Mouse (Mus musculus) neural tube, embryonic 13.5 days (tissue): ENCODE results near the gene Lsp1. TPM values are rescaled to one million over a fixed set of nuclear protein-coding genes. Genes with fewer than 3 reads are reported as not detected.

Experiments
- ATAC-seq: fragments of 200-750 bp; cut with Nextera tagmentation; 2 replicates; pipeline ENCODE4 v1.8.0; 2017; ENCODE audit warnings: low read depth, mild to moderate bottlenecking, moderate TSS enrichment, moderate library complexity
- H3K27ac ChIP-seq: fragments of 300-500 bp; sonication (generic); replicated peaks from 2 replicates; pipeline ENCODE4 v1.5.1; 2015; ENCODE audit warnings: moderate library complexity, mild to moderate bottlenecking, inconsistent platforms
- H3K27me3 ChIP-seq: fragments of 300-500 bp; sonication (generic); 2 replicates; pipeline ENCODE4 v1.6.1; 2015; ENCODE audit warnings: mild to moderate bottlenecking, inconsistent platforms
- H3K36me3 ChIP-seq: fragments of 300-500 bp; sonication (generic); 2 replicates; pipeline ENCODE4 v1.6.1; 2015; ENCODE audit warnings: mild to moderate bottlenecking, inconsistent platforms
- H3K4me1 ChIP-seq: fragments of 300-500 bp; sonication (generic); replicated peaks from 2 replicates; pipeline ENCODE4 v1.6.1; 2015; ENCODE audit warnings: inconsistent platforms
- H3K4me2 ChIP-seq: fragments of 300-500 bp; sonication (generic); 2 replicates; pipeline ENCODE4 v1.6.1; 2015; ENCODE audit warnings: inconsistent platforms, mild to moderate bottlenecking, moderate library complexity
- H3K4me3 ChIP-seq: fragments of 300-500 bp; sonication (generic); 2 replicates; pipeline ENCODE4 v1.5.1; 2015; ENCODE audit warnings: mild to moderate bottlenecking, inconsistent platforms
- H3K9ac ChIP-seq: fragments of 300-500 bp; sonication (generic); 2 replicates; pipeline ENCODE4 v1.6.1; 2015; ENCODE audit warnings: moderate library complexity, mild to moderate bottlenecking, inconsistent platforms
- H3K9me3 ChIP-seq: fragments of 300-500 bp; sonication (generic); 2 replicates; pipeline ENCODE4 v1.6.1; 2016; ENCODE audit warnings: inconsistent platforms
- WGBS: fragments of 180-500 bp; shearing (Covaris S2); methylation state at CpG from one replicate; pipeline ENCODE4 v1.1.7; 2015; 5-methylcytosine and 5-hydroxymethylcytosine counted together
- polyA plus RNA-seq: library from polyadenylated mRNA; unstranded; fragments of >200 nt; fragmentation: Nextera tagmentation; extraction: Ambion mirVana; gene quantifications from 2 replicates; pipeline ENCODE4 v1.2.1, GENCODE M21; 2015

Gene Lsp1
- polyA plus RNA-seq, 1 experiment from 2014 or later, result 9.3 TPM

GRCm38 (mm10) chr7:142479307-142479706, 18.7 kb downstream of the Lsp1 start:
- peaks cover 39% of the 10 kb centered on the region for H3K4me1 ChIP-seq
- H3K36me3 ChIP-seq, result no peaks in the 10 kb centered on the region
- H3K27me3 ChIP-seq, result no peaks in the 10 kb centered on the region
- no peak overlapping the region for H3K27ac ChIP-seq
- no peak overlapping the region for H3K9ac ChIP-seq
- H3K9me3 ChIP-seq, result no peaks in the 10 kb centered on the region
- H3K4me2 ChIP-seq, result no peak overlapping the region
- no peak for ATAC-seq
- H3K4me3 ChIP-seq, result no peak overlapping the region

GRCm38 (mm10) chr7:142479886-142480285, 19.3 kb downstream of the Lsp1 start:
- WGBS, result 89% methylated on average over 3 of the region's 3 CpGs
- Histone ChIP-seq H3K9me3 (no peaks in the 10 kb centered on the region), H3K9ac (no peak overlapping the region), H3K4me2 (no peak overlapping the region), H3K27me3 (no peaks in the 10 kb centered on the region), H3K4me1 (peaks cover 33% of the 10 kb centered on the region), H3K36me3 (no peaks in the 10 kb centered on the region), H3K27ac (no peak overlapping the region), H3K4me3 (no peak overlapping the region)
- no peak for ATAC-seq

- ATAC-seq, result no peak
- Histone ChIP-seq H3K9ac (0 out of 2 replicates have a peak overlapping the region, but pooled peaks have one; percentile 71), H3K27ac (peak overlapping the region; percentile 87), H3K27me3 (no peaks in the 10 kb centered on the region), H3K4me3 (no peak overlapping the region), H3K36me3 (no peaks in the 10 kb centered on the region), H3K4me2 (no peak overlapping the region), H3K4me1 (peaks cover 29% of the 10 kb centered on the region), H3K9me3 (no peaks in the 10 kb centered on the region)
- 99% methylated on average over 3 of the region's 3 CpGs for WGBS
Observed at GRCm38 (mm10) chr7:142480661-142481060, 20.1 kb downstream of the Lsp1 start.

- ATAC-seq, result no peak; the same call in 1 of the 2 replicates
- Histone ChIP-seq H3K36me3 (no peaks in the 10 kb centered on the region), H3K27me3 (no peaks in the 10 kb centered on the region), H3K4me1 (peaks cover 29% of the 10 kb centered on the region), H3K4me3 (peak overlapping the region; percentile 27; the same call in 1 of the 2 replicates), H3K27ac (peak overlapping the region; percentile 87), H3K9ac (peak overlapping the region; percentile 71), H3K4me2 (peak overlapping the region; percentile 62), H3K9me3 (no peaks in the 10 kb centered on the region)
- WGBS, result 6% methylated on average over 5 of the region's 5 CpGs
Observed at GRCm38 (mm10) chr7:142481186-142481567, 20.6 kb downstream of the Lsp1 start.

- peak; percentile 62 for ATAC-seq
- H3K9me3 ChIP-seq, result no peaks in the 10 kb centered on the region
- peak overlapping the region; percentile 71 for H3K9ac ChIP-seq
- H3K4me2 ChIP-seq, result peak overlapping the region; percentile 62
- 2% methylated on average over 22 of the region's 22 CpGs for WGBS
- peaks cover 33% of the 10 kb centered on the region for H3K4me1 ChIP-seq
- H3K27ac ChIP-seq, result peak overlapping the region; percentile 87
- peak overlapping the region; percentile 27 for H3K4me3 ChIP-seq
- peaks cover under 1% of the 10 kb centered on the region; the same call in 1 of the 2 replicates for H3K27me3 ChIP-seq
- H3K36me3 ChIP-seq, result no peaks in the 10 kb centered on the region
Observed at GRCm38 (mm10) chr7:142481568-142482255, 21.1 kb downstream of the Lsp1 start.

- H3K9ac ChIP-seq, result peak overlapping the region; percentile 71; the same call in 1 of the 2 replicates
- H3K4me1 ChIP-seq, result peaks cover 38% of the 10 kb centered on the region
- ATAC-seq, result peak; percentile 36
- H3K36me3 ChIP-seq, result no peaks in the 10 kb centered on the region
- H3K9me3 ChIP-seq, result no peaks in the 10 kb centered on the region
- H3K27me3 ChIP-seq, result peaks cover 3% of the 10 kb centered on the region; the same call in 1 of the 2 replicates
- no peak overlapping the region for H3K4me3 ChIP-seq
- 19% methylated on average over 6 of the region's 6 CpGs for WGBS
- H3K4me2 ChIP-seq, result peak overlapping the region; percentile 62
- peak overlapping the region; percentile 87 for H3K27ac ChIP-seq
Observed at GRCm38 (mm10) chr7:142482256-142482609, 21.6 kb downstream of the Lsp1 start.

GRCm38 (mm10) chr7:142483136-142483535, 22.5 kb downstream of the Lsp1 start:
- Histone ChIP-seq H3K27me3 (peaks cover 3% of the 10 kb centered on the region; the same call in 1 of the 2 replicates), H3K9ac (no peak overlapping the region), H3K36me3 (no peaks in the 10 kb centered on the region), H3K9me3 (no peaks in the 10 kb centered on the region), H3K4me3 (no peak overlapping the region), H3K27ac (peak overlapping the region; percentile 87), H3K4me1 (peaks cover 47% of the 10 kb centered on the region), H3K4me2 (no peak overlapping the region)
- WGBS, result 57% methylated on average over 11 of the region's 11 CpGs
- ATAC-seq, result no peak

- Histone ChIP-seq H3K4me1 (peaks cover 47% of the 10 kb centered on the region), H3K27me3 (peaks cover 3% of the 10 kb centered on the region; the same call in 1 of the 2 replicates), H3K4me2 (no peak overlapping the region), H3K36me3 (no peaks in the 10 kb centered on the region), H3K9ac (no peak overlapping the region), H3K27ac (no peak overlapping the region), H3K4me3 (no peak overlapping the region), H3K9me3 (no peaks in the 10 kb centered on the region)
- 77% methylated on average over 12 of the region's 12 CpGs for WGBS
- ATAC-seq, result no peak
Observed at GRCm38 (mm10) chr7:142484780-142485179, 24.2 kb downstream of the Lsp1 start.

GRCm38 (mm10) chr7:142486751-142487162, 26.1 kb downstream of the Lsp1 start:
- no peak overlapping the region for H3K4me2 ChIP-seq
- peaks cover 3% of the 10 kb centered on the region; the same call in 1 of the 2 replicates for H3K27me3 ChIP-seq
- H3K9me3 ChIP-seq, result no peaks in the 10 kb centered on the region
- no peak for ATAC-seq
- WGBS, result 53% methylated on average over 8 of the region's 8 CpGs
- H3K9ac ChIP-seq, result peak overlapping the region; percentile 34; the same call in 1 of the 2 replicates
- H3K36me3 ChIP-seq, result no peaks in the 10 kb centered on the region
- H3K27ac ChIP-seq, result peak overlapping the region; percentile 78
- peaks cover 38% of the 10 kb centered on the region for H3K4me1 ChIP-seq
- H3K4me3 ChIP-seq, result no peak overlapping the region

- no peaks in the 10 kb centered on the region for H3K36me3 ChIP-seq
- 11% methylated on average over 9 of the region's 9 CpGs for WGBS
- peaks cover 31% of the 10 kb centered on the region for H3K4me1 ChIP-seq
- peak overlapping the region; percentile 78 for H3K27ac ChIP-seq
- H3K4me2 ChIP-seq, result 0 out of 2 replicates have a peak overlapping the region, but pooled peaks have one; percentile 13
- no peaks in the 10 kb centered on the region for H3K9me3 ChIP-seq
- 0 out of 2 replicates have a peak overlapping the region, but pooled peaks have one; percentile 34 for H3K9ac ChIP-seq
- no peak overlapping the region for H3K4me3 ChIP-seq
- H3K27me3 ChIP-seq, result peaks cover 3% of the 10 kb centered on the region; the same call in 1 of the 2 replicates
- ATAC-seq, result peak; percentile 83
Observed at GRCm38 (mm10) chr7:142487341-142487859, 26.8 kb downstream of the Lsp1 start.

GRCm38 (mm10) chr7:142488053-142488452, 27.4 kb downstream of the Lsp1 start:
- Histone ChIP-seq H3K4me3 (no peak overlapping the region), H3K9ac (no peak overlapping the region), H3K27ac (peak overlapping the region; percentile 78; the same call in 1 of the 2 replicates), H3K4me1 (peaks cover 25% of the 10 kb centered on the region), H3K36me3 (no peaks in the 10 kb centered on the region), H3K9me3 (no peaks in the 10 kb centered on the region), H3K27me3 (peaks cover 3% of the 10 kb centered on the region; the same call in 1 of the 2 replicates), H3K4me2 (no peak overlapping the region)
- ATAC-seq, result no peak
- 85% methylated on average over 3 of the region's 3 CpGs for WGBS

GRCm38 (mm10) chr7:142493535-142493934, 32.9 kb downstream of the Lsp1 start:
- Histone ChIP-seq H3K9me3 (no peaks in the 10 kb centered on the region), H3K27ac (no peak overlapping the region), H3K4me2 (no peak overlapping the region), H3K27me3 (no peaks in the 10 kb centered on the region), H3K4me1 (no peaks in the 10 kb centered on the region), H3K4me3 (no peak overlapping the region), H3K36me3 (no peaks in the 10 kb centered on the region), H3K9ac (no peak overlapping the region)
- no peak for ATAC-seq
- WGBS, result 63% methylated on average over 8 of the region's 8 CpGs
